Mouse (Mus musculus) hindbrain, embryonic 12.5 days (tissue): ENCODE results near the gene Gm3029. TPM values are rescaled to one million over a fixed set of nuclear protein-coding genes. Genes with fewer than 3 reads are reported as not detected.
"Not testable (repeated sequence)": the region's sequence is repeated elsewhere in the genome, so short reads cannot be mapped to it uniquely, and the experiment has no call there.

ENCODE experiments used
- ATAC-seq: fragments of 200-750 bp; cut with Nextera tagmentation; 2 replicates; pipeline ENCODE4 v1.8.0; 2017; ENCODE audit warnings: moderate TSS enrichment; ENCODE audit not compliant: low FRiP score
- H3K27ac ChIP-seq: fragments of 300-500 bp; sonication (generic); 2 replicates; pipeline ENCODE4 v1.5.1; 2016; ENCODE audit warnings: mild to moderate bottlenecking
- H3K27me3 ChIP-seq: fragments of 300-500 bp; sonication (generic); 2 replicates; pipeline ENCODE4 v1.6.1; 2016; ENCODE audit warnings: mild to moderate bottlenecking
- H3K36me3 ChIP-seq: fragments of 300-500 bp; sonication (generic); 2 replicates; pipeline ENCODE4 v1.6.1; 2016; ENCODE audit warnings: mild to moderate bottlenecking
- H3K4me1 ChIP-seq: fragments of 300-500 bp; sonication (generic); 2 replicates; pipeline ENCODE4 v1.6.1; 2016
- H3K4me2 ChIP-seq: fragments of 300-500 bp; sonication (generic); replicated peaks from 2 replicates; pipeline ENCODE4 v1.6.1; 2016; ENCODE audit warnings: mild to moderate bottlenecking
- H3K4me3 ChIP-seq: fragments of 300-500 bp; sonication (generic); 2 replicates; pipeline ENCODE4 v1.5.1; 2016; ENCODE audit warnings: mild to moderate bottlenecking
- H3K9ac ChIP-seq: fragments of 300-500 bp; sonication (generic); 2 replicates; pipeline ENCODE4 v1.6.1; 2016; ENCODE audit warnings: mild to moderate bottlenecking, moderate library complexity
- H3K9me3 ChIP-seq: fragments of 300-500 bp; sonication (generic); replicated peaks from 2 replicates; pipeline ENCODE4 v1.6.1; 2016; ENCODE audit warnings: mild to moderate bottlenecking
- WGBS: fragments of 180-500 bp; shearing (Covaris S2); methylation state at CpG from one replicate; pipeline ENCODE4 v1.1.7; 2016; 5-methylcytosine and 5-hydroxymethylcytosine counted together
- polyA plus RNA-seq: library from polyadenylated mRNA; unstranded; fragments of >200 nt; fragmentation: Nextera tagmentation; extraction: Ambion mirVana; gene quantifications from 2 replicates; pipeline ENCODE4 v1.2.1, GENCODE M21; 2016

Gene Gm3029
- polyA plus RNA-seq, result not detected in 2 replicates

- 33% methylated on average over 1 of the region's 2 CpGs for WGBS
- H3K27me3 ChIP-seq, H3K27ac ChIP-seq, H3K4me3 ChIP-seq, H3K9ac ChIP-seq, ATAC-seq, H3K36me3 ChIP-seq, H3K4me2 ChIP-seq, H3K9me3 ChIP-seq, H3K4me1 ChIP-seq: not testable (repeated sequence)
Observed at GRCm38 (mm10) chr14:3931456-3931855, at the start of gene Gm3029. Gene Gm3029 (plus strand): TSS chr14:3931756.

GRCm38 (mm10) chr14:3883872-3884271 lies 47.7 kb upstream of the Gm3029 start, which contains the start of gene Gm2916:
Gene Gm2916 (plus strand): TSS chr14:3884172.
- H3K27me3 ChIP-seq, H3K36me3 ChIP-seq, ATAC-seq, H3K4me2 ChIP-seq, H3K27ac ChIP-seq, H3K9me3 ChIP-seq, H3K4me3 ChIP-seq, H3K9ac ChIP-seq, H3K4me1 ChIP-seq: not testable (repeated sequence)
- no CpG with 5 or more reads among the region's 1 CpGs for WGBS

GRCm38 (mm10) chr14:3963247-3963646 lies 31.7 kb downstream of the Gm3029 start, which contains the start of gene Gm3095:
Gene Gm3095 (plus strand): TSS chr14:3963547.
- not testable (repeated sequence) for ATAC-seq, H3K27me3 ChIP-seq, H3K4me2 ChIP-seq, H3K9me3 ChIP-seq, H3K27ac ChIP-seq, H3K36me3 ChIP-seq, H3K4me1 ChIP-seq, H3K4me3 ChIP-seq, H3K9ac ChIP-seq
- WGBS, result no CpG with 5 or more reads among the region's 2 CpGs

Other genes starting within 250 kb of the Gm3029 start
- not detected in 2 replicates for gene Gm3043, start 243.0 kb upstream of the Gm3029 start, polyA plus RNA-seq
- gene Gm3002, start 121.7 kb upstream of the Gm3029 start, polyA plus RNA-seq, result 0.83 and 2.5 TPM in 2 replicates
- 0.40 TPM in 1 of 2 replicates, not detected in the other for gene Gm3033, start 85.5 kb upstream of the Gm3029 start, polyA plus RNA-seq
- 0.26 TPM in 1 of 2 replicates, not detected in the other for gene Gm2916, start 47.6 kb upstream of the Gm3029 start, polyA plus RNA-seq
- gene Gm3095, start 31.8 kb downstream of the Gm3029 start, polyA plus RNA-seq, result 0.16 and 0.31 TPM in 2 replicates
- not detected in 2 replicates for gene Gm3099, start 66.6 kb downstream of the Gm3029 start, polyA plus RNA-seq
- 0.53 and 0.72 TPM in 2 replicates for gene Gm5796, start 92.2 kb downstream of the Gm3029 start, polyA plus RNA-seq
- gene Gm3115, start 152.4 kb downstream of the Gm3029 start, polyA plus RNA-seq, result not detected in 2 replicates
- gene Gm8108, start 178.8 kb downstream of the Gm3029 start, polyA plus RNA-seq, result 0.87 and 0.89 TPM in 2 replicates
- gene Gm3127, start 233.3 kb downstream of the Gm3029 start, polyA plus RNA-seq, result not detected in 2 replicates